Mouse (Mus musculus): Measurements from ENCODE around the gene Piwil4. TPM values are rescaled to one million over a fixed set of nuclear protein-coding genes. Genes with fewer than 3 reads are reported as not detected.

Gene Piwil4
- total RNA-seq (2023): not detected in 4 replicates

DNA sequence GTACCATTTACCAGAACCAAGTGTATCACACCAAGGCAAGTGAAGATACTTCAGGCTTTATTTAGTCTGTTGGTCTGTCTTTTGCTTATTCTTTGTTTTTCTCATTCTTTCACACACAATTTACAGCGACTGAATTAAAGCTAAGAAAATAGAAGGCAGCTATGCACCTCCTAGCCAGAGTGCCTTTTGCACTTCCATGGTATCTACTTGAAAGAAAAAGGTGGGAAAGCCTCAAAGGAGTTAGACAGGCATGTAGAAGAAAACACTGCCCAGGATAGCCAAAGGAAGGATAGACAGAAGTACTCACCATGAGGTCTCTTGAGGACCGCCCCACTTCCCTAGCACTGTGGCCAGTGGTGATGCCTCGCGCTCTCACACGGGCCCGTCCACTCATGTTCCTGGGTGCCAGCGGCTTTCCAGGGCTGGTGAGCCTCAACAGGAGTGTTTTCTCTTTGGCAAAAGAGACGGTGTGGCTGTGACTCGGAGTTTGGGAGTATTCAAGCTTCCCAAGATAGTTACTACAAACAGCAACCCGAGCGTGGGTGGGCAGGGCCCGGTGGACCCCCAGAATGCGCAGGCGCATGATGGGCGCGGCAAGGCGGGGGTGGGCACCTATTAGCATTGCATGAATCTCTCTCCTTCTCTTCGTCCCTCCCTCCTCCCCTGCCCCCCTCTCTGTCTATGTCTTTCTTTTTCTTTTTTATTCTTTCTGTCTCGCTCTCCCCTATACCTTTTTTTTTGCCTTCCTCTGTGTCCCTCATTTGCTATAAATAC is at the start of gene Piwil4:
Gene Piwil4, minus strand, starts transcription at position 583 of the 774 bp plus-strand sequence.

DNA sequence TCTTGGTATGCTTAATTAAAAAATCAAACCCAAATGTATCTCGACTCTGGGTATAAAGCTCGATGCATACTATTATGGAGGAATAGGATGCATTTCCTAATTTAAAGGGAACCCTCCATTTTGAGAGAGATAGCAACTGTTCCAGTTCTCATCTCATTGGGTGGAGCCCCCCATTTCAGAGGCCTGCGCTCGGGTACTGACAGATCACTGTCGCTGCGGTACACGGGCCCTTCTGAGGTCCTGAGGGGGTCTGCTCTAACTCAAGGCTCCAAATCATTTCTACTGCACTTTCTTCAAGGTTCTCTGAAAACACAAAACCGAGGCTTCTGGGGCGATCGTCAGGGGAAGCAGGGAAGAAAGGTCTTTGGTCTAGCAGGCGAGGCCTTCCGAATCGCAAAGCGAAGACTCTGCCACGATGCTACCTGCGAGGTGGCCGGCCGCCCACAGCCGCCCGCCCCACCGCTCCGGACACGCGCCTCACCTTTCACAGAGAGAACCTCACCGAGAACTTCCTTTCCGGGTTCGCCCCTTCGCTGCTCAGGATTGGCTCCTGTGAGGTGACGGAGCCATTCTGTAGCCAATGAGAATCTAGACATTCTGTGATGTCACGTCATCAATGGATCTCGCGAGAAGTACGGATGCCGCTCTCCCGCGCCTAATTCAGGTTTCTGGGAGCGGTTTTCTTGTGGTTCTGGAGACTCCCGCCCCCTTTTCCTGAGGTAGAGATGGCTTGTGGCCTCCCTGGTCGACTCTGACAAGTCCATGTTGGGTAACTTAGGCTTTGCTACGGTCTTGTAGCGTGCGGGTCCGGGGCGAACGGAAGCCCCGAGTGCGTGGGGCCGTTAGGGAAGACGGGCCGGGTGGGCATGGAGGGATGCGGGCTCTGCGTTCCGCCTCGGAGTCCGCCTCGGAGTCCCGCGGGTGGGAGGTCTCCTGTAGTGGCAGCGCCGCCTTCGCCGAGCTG is 43.8 kb upstream of the Piwil4 start, which contains the start of the genes Mre11a and Ankrd49:
Gene Mre11a, plus strand, starts transcription at position 616 of the 964 bp plus-strand sequence.
Gene Ankrd49, minus strand, starts transcription at position 818 of the 964 bp plus-strand sequence.

DNA sequence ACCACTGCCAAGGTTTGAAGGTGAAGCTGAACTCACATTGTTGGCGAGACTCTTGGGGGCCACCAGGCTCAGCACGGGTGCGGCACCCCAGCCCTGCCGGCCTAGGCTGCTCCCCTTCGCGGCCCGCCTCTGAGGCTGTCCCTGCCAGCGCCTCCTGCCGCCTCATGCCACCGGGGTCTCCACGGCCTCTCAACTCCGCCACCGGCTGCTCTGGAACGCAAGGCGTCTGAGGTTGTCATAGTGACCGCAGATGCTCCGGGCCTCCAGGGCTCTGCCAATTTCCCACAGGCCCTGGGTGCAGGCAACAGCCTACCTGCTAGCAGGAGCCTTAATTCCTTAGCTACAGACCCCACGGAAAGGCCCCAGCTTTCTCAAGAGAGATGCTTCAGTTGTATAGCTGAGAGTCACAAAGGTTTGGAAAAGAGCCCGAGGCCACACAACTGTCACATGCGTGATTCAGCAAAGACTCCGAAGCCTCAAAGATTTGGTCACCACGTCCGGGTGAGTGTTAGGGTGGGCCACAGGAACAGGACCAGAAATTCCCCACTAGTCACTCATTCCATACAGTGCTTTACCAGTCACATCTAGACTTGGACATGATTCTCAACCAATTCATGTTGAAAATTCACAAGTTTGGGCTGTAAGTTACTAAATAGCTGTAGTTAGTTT is 30.4 kb upstream of the Piwil4 start, which contains the start of gene 1700012B09Rik:
Gene 1700012B09Rik, minus strand, starts transcription at position 228 of the 669 bp plus-strand sequence.

DNA sequence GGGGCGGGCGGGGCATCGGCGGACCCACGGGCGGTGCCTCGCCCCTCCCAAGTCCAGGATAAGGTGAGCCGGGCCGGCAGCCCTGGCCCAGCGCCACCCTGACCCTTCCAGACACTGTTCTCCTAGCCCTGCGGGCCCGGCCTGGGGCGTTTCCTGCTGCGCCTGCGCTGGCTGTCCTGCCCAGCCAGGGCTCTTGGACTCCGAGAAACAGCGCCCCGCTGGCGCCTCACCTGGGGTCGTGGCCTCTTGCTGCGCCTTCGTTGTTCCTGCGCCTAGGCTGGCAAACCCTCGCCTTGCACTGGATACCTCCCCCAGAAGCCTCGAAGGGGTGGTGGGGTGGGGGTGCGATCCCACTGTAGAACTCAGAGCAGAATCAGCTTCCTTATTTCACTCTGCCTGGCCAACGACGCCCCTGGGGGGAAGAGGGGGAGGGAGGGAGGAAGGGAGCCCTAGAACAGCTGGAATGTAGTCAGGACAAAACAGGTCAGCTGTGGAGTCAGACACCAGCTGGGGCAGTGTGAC is 11.5 kb upstream of the Piwil4 start, which contains the start of gene Fut4:
Gene Fut4, minus strand, starts transcription at position 393 of the 522 bp plus-strand sequence.

Other genes with a start within 250 kb of the Piwil4 start
- gene Kdm4d, start 240.3 kb downstream of the Piwil4 start, total RNA-seq (2023): 0.78 to 2.0 TPM (median 1.3 TPM) in 4 replicates
- 102 to 114 TPM (median 107 TPM) in 4 replicates for gene Cwc15, start 240.1 kb downstream of the Piwil4 start, total RNA-seq (2023)
- 0.06 to 0.56 TPM (median 0.06 TPM) in 3 of 4 replicates, not detected in the other for gene Amotl1, start 95.7 kb downstream of the Piwil4 start, total RNA-seq (2023)
- gene Fut4, start 11.7 kb upstream of the Piwil4 start, total RNA-seq (2023): 0.22 to 0.33 TPM (median 0.32 TPM) in 4 replicates
- not detected in 4 replicates for gene 1700012B09Rik, start 30.3 kb upstream of the Piwil4 start, total RNA-seq (2023)
- 45.7 to 54.7 TPM (median 46.7 TPM) in 4 replicates for gene Mre11a, start 43.9 kb upstream of the Piwil4 start, total RNA-seq (2023)
- 24.6 to 31.3 TPM (median 29.3 TPM) in 4 replicates for gene Ankrd49, start 44.1 kb upstream of the Piwil4 start, total RNA-seq (2023)
- gene Gpr83, start 119.5 kb upstream of the Piwil4 start, total RNA-seq (2023): not detected in 4 replicates
- gene Izumo1r, start 163.2 kb upstream of the Piwil4 start, total RNA-seq (2023): 0.60 to 0.79 TPM in 2 of 4 replicates, not detected in the others